Mouse (Mus musculus) heart, embryonic 16.5 days (tissue): ENCODE results near the gene Casp7. TPM values are rescaled to one million over a fixed set of nuclear protein-coding genes. Genes with fewer than 3 reads are reported as not detected.
"Not testable (repeated sequence)": the region's sequence is repeated elsewhere in the genome, so short reads cannot be mapped to it uniquely, and the experiment has no call there.

Source experiments
- ATAC-seq: fragments of 200-750 bp; cut with Nextera tagmentation; replicated peaks from 2 replicates; pipeline ENCODE4 v1.8.0; 2017; ENCODE audit warnings: moderate number of reproducible peaks; ENCODE audit not compliant: insufficient read depth, low FRiP score; ENCODE audit errors: extremely low read depth
- H3K27ac ChIP-seq: fragments of 300-500 bp; sonication (generic); 2 replicates; pipeline ENCODE4 v1.5.1; 2014; ENCODE audit warnings: mild to moderate bottlenecking, low read length, control low read depth, moderate library complexity
- H3K27me3 ChIP-seq: fragments of 300-500 bp; sonication (generic); 2 replicates; pipeline ENCODE4 v1.6.1; 2014; ENCODE audit warnings: low read length, mixed read lengths; ENCODE audit not compliant: control insufficient read depth, insufficient read depth
- H3K36me3 ChIP-seq: fragments of 300-500 bp; sonication (generic); 2 replicates; pipeline ENCODE4 v1.6.1; 2014; ENCODE audit not compliant: control insufficient read depth, insufficient read depth
- H3K4me1 ChIP-seq: fragments of 300-500 bp; sonication (generic); 2 replicates; pipeline ENCODE4 v1.6.1; 2014; ENCODE audit warnings: low read length, mixed read lengths; ENCODE audit not compliant: control insufficient read depth, insufficient read depth
- H3K4me2 ChIP-seq: fragments of 300-500 bp; sonication (generic); 2 replicates; pipeline ENCODE4 v1.6.1; 2014; ENCODE audit warnings: low read depth, mild to moderate bottlenecking, control low read depth, low read length
- H3K4me3 ChIP-seq: fragments of 300-500 bp; sonication (generic); 2 replicates; pipeline ENCODE4 v1.5.1; 2014; ENCODE audit warnings: mild to moderate bottlenecking, control low read depth, low read length
- H3K9ac ChIP-seq: fragments of 300-500 bp; sonication (generic); 2 replicates; pipeline ENCODE4 v1.6.1; 2014; ENCODE audit warnings: low read length, control low read depth
- H3K9me3 ChIP-seq: fragments of 300-500 bp; sonication (generic); replicated peaks from 2 replicates; pipeline ENCODE4 v1.6.1; 2016; ENCODE audit warnings: low read length; ENCODE audit not compliant: control insufficient read depth
- WGBS: fragments of 180-500 bp; shearing (Covaris S2); extraction: QIAGEN DNeasy Blood & Tissue Kit; methylation state at CpG from one replicate; pipeline ENCODE4 v1.1.7; 2014; 5-methylcytosine and 5-hydroxymethylcytosine counted together
- polyA plus RNA-seq: library from polyadenylated mRNA; unstranded; fragments of >200 nt; fragmentation: Nextera tagmentation; extraction: Ambion mirVana; gene quantifications from 2 replicates; pipeline ENCODE4 v1.2.1, GENCODE M21; 2015

The Casp7 gene
- polyA plus RNA-seq, 1 experiment from 2014 or later = 33.2 TPM

DNA sequence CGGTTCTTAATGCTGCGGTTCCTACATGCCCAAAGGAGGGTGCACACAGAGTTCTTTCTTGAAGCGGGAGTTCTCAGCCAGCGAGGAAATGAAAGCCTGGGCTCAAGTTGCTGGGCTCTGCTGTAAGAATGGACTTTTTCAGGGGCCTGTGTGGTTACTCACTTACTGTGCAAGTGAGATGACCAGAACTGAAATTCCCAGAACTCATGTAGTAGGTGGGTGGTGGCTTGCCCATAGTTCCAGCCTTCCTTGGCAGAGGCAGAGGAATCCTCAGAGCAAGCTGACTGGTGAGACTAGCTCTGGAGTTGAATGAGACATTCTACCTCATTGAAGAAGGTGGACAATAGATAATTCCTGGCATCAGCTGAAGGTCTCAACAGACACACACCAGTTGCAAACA is 8.9 kb downstream of the Casp7 start:
- Histone ChIP-seq H3K27me3 (no peaks in the 10 kb centered on the region), H3K4me3 (no peak overlapping the region), H3K36me3 (peaks cover 28% of the 10 kb centered on the region), H3K9ac (no peak overlapping the region), H3K9me3 (no peaks in the 10 kb centered on the region), H3K4me1 (peaks cover 4% of the 10 kb centered on the region), H3K27ac (no peak overlapping the region), H3K4me2 (no peak overlapping the region)
- 96% methylated on average over 4 of the region's 4 CpGs for WGBS
- ATAC-seq = no peak

DNA sequence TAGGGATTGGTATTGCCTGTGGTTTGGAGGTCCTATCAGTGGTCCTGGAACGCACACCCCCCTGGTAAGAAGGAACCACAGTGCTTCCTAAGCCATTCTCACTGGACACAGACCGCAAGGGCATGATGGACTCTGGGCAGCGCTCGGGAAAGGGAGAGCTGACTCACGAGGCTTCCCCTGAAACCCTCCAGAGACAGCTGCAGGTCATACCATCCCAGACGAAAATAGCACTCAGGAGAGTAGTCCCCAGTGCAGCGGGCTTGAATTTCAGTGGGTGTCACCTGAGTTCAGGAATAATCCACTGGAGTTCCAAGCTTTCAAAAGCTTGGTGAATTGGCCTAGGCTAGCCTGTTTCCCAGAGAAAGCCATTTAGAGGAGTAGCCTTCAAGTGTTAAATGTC is 9.7 kb downstream of the Casp7 start:
- ATAC-seq = peak; percentile 37; the same call in 1 of the 2 replicates

DNA sequence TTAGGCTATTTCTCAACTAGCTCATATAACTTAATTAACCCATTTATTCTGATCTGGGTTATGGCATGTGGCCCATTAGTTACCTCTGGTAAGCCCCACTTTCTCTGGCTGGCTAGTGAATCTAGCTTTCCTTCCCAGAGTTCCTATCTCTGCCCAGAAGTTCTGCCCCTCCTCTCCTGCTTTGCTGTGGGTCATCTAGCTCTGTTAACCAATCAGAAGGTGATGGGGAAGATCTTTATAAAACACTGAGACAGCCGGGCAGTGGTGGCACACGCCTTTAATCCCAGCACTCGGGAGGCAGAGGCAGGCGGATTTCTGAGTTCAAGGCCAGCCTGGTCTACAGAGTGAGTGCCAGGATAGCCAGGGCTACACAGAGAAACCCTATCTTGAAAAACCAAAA is 13.0 kb downstream of the Casp7 start:
- peaks cover 23% of the 10 kb centered on the region for H3K36me3 ChIP-seq
- H3K4me1 ChIP-seq, H3K27ac ChIP-seq, H3K9ac ChIP-seq, H3K4me3 ChIP-seq, H3K4me2 ChIP-seq, H3K27me3 ChIP-seq, ATAC-seq, H3K9me3 ChIP-seq: not testable (repeated sequence)
- 92% methylated on average over 4 of the region's 4 CpGs for WGBS

More for the DNA sequence above, 9.7 kb downstream of the Casp7 start:
- H3K27me3 ChIP-seq = no peaks in the 10 kb centered on the region
- H3K4me2 ChIP-seq = no peak overlapping the region
- 0 out of 2 replicates have a peak overlapping the region, but pooled peaks have one; percentile 5 for H3K27ac ChIP-seq
- no peak overlapping the region for H3K9ac ChIP-seq
- 60% methylated on average over 7 of the region's 7 CpGs for WGBS
- peaks cover 28% of the 10 kb centered on the region for H3K36me3 ChIP-seq
- peaks cover 4% of the 10 kb centered on the region for H3K4me1 ChIP-seq
- H3K9me3 ChIP-seq = no peaks in the 10 kb centered on the region
- H3K4me3 ChIP-seq = no peak overlapping the region

DNA sequence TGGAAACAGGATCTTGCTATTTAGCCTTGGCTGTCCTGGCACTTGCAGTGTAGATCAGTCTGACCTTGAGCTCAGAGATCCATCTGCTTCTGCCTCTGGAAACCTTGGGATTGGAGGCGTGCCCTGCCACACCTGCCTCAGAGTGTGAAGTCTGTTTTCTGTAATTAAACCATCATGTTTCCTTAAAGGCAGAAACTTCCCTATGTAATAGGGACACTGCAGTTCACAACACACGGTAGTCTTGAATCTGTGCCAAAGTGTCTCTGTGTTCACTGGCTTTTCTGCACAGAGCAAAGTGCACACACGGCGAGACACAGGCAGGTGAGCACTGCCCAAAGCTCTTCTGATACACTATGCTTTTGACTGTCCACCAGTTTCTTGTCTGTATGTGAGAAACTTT is 21.5 kb downstream of the Casp7 start:
- 69% methylated on average over 4 of the region's 4 CpGs for WGBS
- H3K9me3 ChIP-seq = no peaks in the 10 kb centered on the region
- H3K4me2 ChIP-seq = no peak overlapping the region
- H3K36me3 ChIP-seq = no peaks in the 10 kb centered on the region
- H3K4me3 ChIP-seq = no peak overlapping the region
- no peak overlapping the region for H3K9ac ChIP-seq
- H3K27ac ChIP-seq = no peak overlapping the region
- no peak for ATAC-seq
- H3K4me1 ChIP-seq = peaks cover 6% of the 10 kb centered on the region
- no peaks in the 10 kb centered on the region for H3K27me3 ChIP-seq

DNA sequence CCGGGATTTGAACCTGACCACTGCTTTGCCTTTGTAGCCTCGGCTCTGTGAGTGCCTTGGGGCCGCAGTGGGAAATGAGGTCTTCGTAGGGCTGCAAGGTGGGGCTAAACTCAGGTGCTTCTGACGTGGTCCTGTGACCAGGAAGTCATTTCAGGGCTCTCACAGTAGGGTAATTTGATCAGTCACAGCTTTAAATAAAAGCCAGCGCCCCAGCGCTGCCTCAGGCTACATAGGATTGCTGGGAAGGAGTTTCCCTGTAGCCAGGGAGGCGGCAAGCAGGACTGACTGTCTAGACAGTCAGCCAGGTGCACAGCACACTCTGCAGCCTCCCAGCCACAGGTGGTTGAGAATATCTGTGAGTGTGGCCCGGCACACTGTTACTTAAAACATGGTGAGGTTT is 22.5 kb downstream of the Casp7 start:
- H3K36me3 ChIP-seq = no peaks in the 10 kb centered on the region
- H3K4me3 ChIP-seq = no peak overlapping the region
- H3K9ac ChIP-seq = no peak overlapping the region
- H3K27ac ChIP-seq = no peak overlapping the region
- no peak for ATAC-seq
- no peaks in the 10 kb centered on the region for H3K27me3 ChIP-seq
- no peak overlapping the region for H3K4me2 ChIP-seq
- no peaks in the 10 kb centered on the region for H3K9me3 ChIP-seq
- WGBS = 75% methylated on average over 9 of the region's 9 CpGs
- H3K4me1 ChIP-seq = peaks cover 10% of the 10 kb centered on the region

DNA sequence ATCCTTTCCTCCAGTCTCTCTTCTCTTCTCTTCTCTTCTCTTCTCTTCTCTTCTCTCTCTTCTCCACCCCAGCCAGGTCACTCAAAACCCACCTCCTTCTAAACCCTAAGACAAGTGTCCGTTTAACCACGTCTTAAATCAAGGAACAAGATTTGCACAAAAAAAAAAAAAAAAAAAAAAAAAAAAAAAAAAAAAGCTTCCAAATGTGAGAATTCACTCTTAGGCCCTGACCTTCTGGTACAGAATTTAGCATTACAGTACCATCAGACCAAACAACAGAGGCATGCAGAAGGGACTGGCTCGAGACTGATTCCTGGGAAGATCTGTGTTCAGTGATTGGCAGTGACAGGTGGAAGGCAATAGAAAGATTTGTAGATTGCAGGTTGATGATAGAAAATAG is 23.4 kb downstream of the Casp7 start:
- H3K4me3 ChIP-seq = no peak overlapping the region
- H3K9me3 ChIP-seq = no peaks in the 10 kb centered on the region
- no peaks in the 10 kb centered on the region for H3K36me3 ChIP-seq
- H3K27me3 ChIP-seq = no peaks in the 10 kb centered on the region
- WGBS = 85% methylated on average over 3 of the region's 3 CpGs
- ATAC-seq = no peak
- peaks cover 13% of the 10 kb centered on the region for H3K4me1 ChIP-seq
- H3K9ac ChIP-seq = no peak overlapping the region
- H3K27ac ChIP-seq = no peak overlapping the region
- no peak overlapping the region for H3K4me2 ChIP-seq

DNA sequence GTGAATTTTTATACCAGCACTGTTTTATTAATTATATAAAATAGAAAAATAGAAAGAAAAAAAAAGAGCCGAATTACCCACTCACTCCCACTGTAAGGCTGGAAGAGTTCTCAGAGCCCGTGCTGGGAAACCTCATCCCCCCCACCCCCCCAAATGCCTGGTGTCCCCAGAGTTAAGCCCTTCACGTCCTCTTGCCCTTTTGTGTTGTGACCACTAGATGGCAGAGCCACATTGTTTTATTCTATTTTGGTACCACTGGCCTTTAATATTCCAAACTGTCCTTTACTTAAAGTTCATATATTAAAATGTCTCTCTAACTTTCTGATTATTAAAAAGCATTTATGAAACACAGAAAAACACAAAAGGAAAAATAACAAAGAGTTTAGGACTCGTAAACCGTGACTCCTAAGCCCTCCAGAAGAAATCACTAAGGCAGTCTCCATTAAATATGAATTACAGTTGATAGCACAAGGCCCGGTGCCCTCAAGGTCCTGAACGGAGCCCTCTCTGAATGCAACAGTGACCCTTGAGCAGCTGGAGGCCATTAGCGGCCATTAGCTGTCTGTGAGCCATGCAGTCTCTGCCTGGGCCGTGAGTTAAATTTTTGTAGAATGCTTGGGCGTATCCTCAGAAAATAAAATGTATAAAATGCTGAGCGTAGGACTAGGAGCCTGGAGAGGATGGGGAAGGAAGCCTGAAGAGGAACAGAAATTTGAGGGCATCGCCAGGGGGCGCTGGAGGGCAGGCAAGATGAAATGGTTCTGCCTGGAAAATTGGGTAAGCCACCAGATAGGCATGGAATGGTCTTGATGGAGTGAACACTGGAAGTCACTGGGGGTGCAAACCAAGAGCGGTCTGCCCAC is 25.8 kb downstream of the Casp7 start:
- Histone ChIP-seq H3K9me3 (no peaks in the 10 kb centered on the region), H3K4me2 (no peak overlapping the region), H3K4me3 (no peak overlapping the region), H3K9ac (0 out of 2 replicates have a peak overlapping the region, but pooled peaks have one; percentile 25), H3K4me1 (peaks cover 27% of the 10 kb centered on the region), H3K36me3 (no peaks in the 10 kb centered on the region), H3K27ac (peak overlapping the region; percentile 73), H3K27me3 (no peaks in the 10 kb centered on the region)
- 0 out of 2 replicates have a peak, but pooled peaks have one; percentile 15 for ATAC-seq
- WGBS = 40% methylated on average over 14 of the region's 14 CpGs

DNA sequence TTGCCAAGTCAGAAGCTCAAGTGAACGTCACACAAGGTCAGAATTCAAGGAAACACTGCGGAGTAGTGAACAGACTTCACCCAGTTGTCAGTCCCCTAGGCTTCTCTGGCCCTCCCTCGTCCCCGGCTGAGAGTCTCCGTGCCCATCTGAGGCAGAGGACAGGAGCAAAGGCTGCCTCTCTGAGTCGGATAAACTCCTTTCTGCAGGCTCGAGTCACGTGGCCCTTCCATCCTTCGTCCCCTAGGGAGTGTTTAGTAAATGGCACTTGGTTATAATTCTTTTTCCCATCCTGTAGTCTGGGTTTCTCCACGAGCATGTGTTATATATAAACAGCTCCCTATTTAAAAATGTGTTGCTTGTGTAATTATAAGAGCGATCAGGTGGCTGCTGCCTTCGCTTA is 26.4 kb downstream of the Casp7 start:
- no peak overlapping the region for H3K4me3 ChIP-seq
- WGBS = 68% methylated on average over 12 of the region's 12 CpGs
- H3K36me3 ChIP-seq = no peaks in the 10 kb centered on the region
- no peak overlapping the region for H3K9ac ChIP-seq
- H3K27ac ChIP-seq = no peak overlapping the region
- peaks cover 25% of the 10 kb centered on the region for H3K4me1 ChIP-seq
- H3K4me2 ChIP-seq = no peak overlapping the region
- no peaks in the 10 kb centered on the region for H3K27me3 ChIP-seq
- H3K9me3 ChIP-seq = no peaks in the 10 kb centered on the region
- ATAC-seq = no peak

DNA sequence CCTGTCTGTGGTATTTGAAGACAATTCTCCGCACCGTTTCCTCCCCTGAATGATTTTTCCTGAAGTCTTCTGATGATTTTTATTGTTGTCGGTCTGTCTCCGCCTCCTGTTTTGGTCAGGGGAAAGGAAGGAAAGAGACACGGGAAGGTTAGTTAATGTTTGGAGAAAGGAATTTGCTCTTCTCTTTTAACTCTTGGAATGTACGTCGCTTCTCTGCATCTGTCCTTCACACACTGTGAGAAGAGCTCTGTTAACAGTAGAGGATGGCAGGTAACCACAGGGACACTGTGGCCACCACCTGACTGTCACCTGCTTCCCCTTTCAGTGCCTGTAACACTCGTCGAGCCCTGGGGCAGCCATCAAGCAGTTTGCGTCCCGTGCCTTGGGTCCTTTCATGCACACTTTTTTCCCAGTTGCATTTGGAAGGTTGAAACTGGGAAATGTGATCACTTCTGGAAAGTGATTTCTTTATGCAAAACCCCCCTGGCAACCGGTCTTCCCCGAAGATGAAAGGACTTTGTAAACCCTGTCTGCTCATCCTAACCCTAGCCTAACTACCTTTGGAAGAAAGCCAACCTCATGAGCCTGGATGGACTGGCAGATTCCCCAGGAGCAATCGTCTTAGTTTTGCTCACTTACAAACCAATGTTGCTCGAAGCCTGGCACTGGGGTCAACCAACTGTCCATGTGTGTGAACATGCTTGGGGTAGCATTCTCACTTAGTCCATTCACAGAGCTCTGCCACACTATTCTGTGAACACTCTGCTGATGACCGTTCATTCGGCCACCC is 27.9 kb downstream of the Casp7 start:
- H3K36me3 ChIP-seq = no peaks in the 10 kb centered on the region
- H3K4me1 ChIP-seq = peaks cover 24% of the 10 kb centered on the region
- no peak for ATAC-seq
- peak overlapping the region; percentile 81 for H3K27ac ChIP-seq
- WGBS = 70% methylated on average over 17 of the region's 17 CpGs
- H3K4me3 ChIP-seq = no peak overlapping the region
- H3K9ac ChIP-seq = peak overlapping the region; percentile 65; the same call in 1 of the 2 replicates
- H3K4me2 ChIP-seq = no peak overlapping the region
- no peaks in the 10 kb centered on the region for H3K27me3 ChIP-seq
- H3K9me3 ChIP-seq = no peaks in the 10 kb centered on the region
